Mouse (Mus musculus): ENCODE data around the gene Hyls1.
"Not testable (repeated sequence)": the region's sequence is repeated elsewhere in the genome, so short reads cannot be mapped to it uniquely, and the experiment has no call there.

Hyls1 gene

DNA sequence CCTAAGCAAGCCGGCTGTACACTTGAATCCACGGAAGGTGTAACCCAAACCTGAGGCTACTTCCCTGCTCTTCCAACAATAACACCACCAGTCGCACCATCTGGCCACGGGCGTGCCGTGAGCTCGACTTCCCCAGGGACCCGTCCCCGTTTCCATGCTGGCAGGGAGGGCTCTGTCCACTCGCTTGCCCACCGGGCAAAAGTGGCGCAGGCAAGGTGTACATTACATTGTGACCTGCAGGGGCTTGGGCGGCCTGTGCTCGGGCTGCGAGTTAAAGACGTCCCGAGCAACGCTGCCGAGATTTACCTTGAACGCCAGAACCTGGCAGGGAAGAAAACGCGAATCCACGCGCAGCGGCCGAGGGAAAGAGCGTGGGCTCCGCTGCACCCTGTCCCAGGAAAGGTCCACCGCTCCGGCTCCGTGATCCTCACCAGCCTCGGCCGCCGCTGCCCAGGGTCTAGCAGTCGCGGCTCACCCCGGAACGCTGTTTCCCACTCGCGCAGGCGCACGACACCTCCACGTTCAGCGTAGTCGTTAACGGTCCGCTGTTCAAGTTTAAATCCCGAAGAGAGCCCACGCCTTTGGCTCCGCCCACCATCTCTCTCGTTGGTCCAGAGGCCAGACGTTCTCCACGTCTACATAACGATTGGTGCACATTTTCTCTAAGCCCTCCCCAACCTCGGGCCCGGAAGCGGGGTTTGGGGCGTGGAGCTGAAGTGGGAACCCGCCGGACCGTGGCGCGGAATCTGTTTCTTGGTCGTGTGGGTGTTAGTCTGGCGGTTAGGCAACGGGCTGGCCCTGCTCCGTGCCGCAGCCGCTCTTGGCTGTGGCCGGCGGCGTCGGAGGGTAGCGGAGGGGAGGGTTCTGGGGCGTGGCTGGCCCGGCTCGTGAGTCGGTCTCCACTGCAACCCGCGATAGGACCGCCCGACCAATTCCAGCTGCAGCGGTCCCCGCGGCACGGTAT lies at the start of gene Hyls1, which contains the start of gene Pate2:
TSS of gene Hyls1 (minus strand) at position 828 of the 964 bp plus-strand sequence.
TSS of gene Pate2 (plus strand) at position 714 of the 964 bp plus-strand sequence.
- DNase-seq: peak; percentile 98

DNA sequence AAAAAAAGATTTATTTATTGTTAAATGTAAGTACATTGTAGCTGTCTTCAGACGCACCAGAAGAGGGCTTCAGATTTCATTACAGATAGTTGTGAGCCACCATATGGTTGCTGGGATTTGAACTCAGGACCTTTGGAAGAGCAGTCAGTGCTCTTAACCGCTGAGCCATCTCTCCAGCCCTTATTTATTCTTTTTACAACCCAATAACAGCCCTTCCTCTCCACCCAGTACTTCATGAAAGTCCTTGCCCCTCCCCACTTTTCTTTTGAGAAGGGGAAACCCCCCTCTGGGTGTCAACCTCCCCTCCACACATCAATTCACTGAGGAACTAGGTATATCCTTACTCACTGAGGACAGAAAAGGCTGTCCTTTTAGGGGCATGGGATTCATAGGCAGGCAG lies 46.6 kb upstream of the Hyls1 start:
- DNase-seq: not testable (repeated sequence)

DNA sequence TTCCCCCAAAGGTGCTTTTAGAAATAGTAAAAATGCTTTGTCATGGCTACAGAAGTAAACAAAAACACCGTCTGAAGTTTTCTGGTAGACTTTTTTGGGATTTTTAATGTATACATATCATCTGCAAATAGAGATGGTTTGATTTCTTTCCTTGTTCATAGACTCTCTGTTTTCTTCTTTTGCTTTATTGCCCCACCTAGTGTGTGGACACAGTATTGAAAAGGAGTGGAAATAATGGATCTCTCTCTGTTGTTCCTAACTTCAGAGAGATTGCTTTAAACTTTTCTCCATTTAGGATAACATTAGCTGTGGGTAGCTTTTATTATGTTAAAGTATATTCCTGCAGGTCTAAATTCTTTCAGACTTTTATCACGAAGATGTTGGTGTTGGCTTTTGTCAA lies 43.8 kb upstream of the Hyls1 start:
- DNase-seq: no peak

DNA sequence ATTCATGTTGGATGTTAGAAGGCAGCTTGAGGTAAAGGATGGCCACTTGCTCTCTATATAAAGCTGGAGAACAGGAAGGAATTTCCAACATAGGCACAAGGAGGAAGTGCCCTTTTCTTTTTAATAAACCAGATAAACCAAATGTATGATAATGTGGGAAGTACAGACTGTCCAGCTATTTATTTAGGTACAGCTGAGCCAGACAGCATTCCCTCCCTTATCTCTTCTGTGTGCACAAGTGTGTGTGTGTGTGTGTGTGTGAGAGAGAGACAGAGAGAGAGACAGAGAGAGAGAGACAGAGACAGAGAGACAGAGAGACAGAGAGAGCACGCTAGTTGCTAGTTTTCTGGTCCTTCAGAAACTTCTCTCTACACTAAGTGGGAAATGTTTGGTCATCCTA lies 41.6 kb upstream of the Hyls1 start, which contains the start of gene Pate4:
TSS of gene Pate4 (minus strand) at position 101 of the 400 bp plus-strand sequence.
- DNase-seq: no peak

DNA sequence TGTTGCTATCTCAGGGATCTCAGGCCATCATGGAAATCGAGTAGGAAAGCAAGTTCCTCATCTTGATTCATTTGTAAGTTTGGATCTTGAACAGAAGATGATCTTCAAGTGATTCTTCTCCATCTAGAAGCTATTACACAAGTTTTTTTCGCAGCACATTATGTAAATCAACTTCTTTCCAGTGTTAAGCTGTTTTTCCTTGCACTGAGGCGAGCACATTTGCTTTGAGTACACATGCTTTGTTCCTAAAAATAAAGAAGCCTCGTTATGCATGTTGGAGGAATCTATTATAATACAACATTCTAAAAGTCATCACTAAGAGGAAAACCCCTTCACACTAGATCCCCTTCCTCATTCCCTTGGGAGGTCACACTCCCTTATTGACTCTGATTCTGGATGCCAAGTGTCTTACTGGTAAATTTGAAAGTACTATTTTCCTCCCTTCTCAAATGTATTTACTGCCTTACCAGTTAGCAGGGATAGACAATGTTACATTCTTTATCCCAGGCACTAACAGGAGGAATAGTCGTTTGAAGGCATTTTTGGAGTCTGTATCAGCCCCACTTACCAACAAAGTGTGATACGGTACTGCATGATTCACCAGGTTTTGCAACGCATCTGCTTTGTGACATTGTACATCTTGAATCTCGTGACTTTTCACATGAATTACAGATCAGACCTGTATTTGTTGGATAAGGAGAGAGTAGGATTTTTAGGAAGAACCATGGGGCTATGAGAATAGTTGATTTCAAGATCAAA lies 37.6 kb upstream of the Hyls1 start:
- no peak for DNase-seq

DNA sequence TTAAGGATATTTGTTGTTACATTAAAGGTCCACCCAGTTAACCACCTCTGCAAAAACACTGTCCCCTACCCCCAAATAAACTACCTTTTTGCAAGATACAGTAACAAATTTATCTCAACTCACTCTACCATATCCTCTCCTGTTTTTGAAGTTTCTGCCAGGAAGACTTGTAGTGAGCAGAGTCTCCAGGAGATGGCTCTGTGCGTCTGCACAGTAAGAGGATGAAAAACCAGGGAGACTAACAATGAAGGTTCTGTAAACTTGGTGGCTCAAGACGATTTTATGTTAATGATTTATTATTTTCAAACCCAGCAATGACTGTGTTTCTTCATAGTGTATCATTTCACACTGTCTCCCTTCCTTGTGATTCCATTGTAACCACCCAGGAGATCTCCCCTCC lies 22.7 kb upstream of the Hyls1 start:
- peak; percentile 3 for DNase-seq

DNA sequence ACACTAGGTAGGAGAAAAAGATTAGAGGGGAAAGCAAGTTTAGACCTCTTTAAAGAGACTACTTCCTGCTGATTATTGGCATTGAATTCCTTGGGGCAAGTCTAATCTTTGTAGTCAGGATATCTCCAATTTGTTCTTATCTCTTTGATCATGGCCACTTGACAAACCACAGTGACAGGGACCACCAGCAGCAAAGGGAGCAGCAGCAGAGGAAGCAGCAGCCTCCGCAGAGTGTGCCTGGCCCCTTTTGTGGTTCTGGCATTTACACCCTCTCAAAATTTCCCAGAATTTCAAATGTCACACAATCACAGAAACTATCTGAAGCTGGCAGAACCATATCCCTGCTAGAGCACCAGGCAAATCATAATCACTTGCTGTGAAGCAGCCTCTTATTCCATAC lies 17.5 kb upstream of the Hyls1 start:
- no peak for DNase-seq

DNA sequence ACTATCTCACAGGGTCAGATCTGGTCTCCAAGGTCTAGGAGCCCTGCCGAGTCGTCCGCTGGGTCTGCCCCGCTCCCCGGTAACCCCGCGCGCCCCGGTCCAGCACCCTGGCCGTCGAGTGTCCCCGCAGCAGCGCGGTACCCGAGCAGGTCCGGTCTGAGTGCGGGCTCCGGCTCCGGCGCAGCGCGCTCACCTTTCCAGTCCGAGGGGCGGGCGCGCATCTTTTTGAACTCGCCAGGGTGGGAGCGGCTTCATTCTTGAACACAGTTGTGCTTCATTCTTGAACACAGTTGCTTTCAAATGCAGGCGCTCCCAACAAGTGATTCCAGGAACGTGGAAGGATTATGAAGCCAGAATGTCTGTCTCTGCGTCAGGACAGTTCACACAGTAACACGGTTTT lies 4.2 kb upstream of the Hyls1 start:
- no peak for DNase-seq

DNA sequence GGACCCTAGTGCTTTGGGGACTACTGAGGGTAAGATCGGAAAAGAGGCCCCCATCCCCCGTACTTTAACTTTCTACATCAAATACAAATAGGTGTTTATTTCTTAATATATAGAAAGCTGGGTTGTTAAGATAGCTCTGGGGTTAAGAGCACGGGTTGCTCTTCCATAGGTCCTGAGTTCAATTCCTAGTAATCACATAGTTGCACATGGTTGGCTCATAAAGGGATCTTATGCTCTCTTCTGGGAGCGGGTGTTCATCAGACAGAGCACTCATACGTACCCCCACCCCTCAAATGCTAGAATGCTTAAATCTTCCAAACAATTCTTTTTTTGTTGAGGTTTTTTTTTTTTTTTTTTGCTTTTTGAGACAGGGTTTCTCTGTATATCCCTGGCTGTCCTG lies 465 bp upstream of the Hyls1 start:
- no peak for DNase-seq

DNA sequence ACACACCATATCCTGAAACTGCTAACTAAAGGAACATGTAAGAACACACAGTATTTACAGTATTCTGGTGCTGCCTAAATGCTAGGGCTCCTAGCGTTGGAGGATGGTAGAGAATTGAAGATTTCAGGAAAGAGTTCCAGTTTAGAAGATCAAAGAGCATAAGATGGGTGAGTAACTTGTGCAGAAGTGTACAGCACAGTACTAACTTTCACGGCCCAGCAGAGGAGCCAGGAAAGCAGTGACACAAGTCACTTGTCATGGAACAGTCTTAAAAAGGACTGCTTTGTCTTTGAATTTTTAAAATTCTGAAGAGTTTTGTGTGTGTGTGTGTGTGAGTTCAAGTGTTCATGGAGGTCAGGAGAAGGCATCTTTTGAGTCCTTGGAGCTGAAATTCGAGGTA lies 2.2 kb downstream of the Hyls1 start:
- DNase-seq: no peak

DNA sequence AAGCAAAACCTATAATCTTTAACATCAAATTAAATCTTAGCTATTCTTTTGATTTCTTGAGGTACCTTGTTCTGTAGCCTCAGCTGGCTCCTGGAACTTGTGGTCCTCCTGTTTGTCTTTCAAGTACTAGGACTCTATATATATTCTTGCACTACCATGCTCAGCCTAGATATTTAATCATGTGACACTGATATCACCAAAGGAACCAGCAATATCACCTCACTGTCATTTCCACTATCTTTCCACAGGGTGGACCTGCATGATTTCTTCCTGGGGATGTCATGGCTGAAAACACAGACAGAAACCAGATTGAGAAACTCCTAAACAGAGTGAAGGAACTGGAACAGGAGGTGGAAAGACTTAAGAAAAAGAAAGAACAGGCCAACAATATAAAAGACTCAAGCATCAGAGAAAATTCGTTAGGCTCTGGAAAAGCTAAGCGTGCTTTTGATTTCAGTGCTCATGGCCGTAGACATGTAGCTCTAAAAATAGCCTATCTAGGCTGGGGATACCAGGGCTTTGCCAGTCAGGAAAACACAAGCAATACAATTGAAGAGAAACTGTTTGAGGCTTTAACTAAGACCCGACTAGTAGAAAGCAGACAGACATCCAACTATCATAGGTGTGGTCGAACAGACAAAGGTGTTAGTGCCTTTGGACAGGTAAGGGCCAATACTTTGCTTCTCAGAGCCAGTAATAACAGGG lies 5.5 kb downstream of the Hyls1 start:
- no peak for DNase-seq

DNA sequence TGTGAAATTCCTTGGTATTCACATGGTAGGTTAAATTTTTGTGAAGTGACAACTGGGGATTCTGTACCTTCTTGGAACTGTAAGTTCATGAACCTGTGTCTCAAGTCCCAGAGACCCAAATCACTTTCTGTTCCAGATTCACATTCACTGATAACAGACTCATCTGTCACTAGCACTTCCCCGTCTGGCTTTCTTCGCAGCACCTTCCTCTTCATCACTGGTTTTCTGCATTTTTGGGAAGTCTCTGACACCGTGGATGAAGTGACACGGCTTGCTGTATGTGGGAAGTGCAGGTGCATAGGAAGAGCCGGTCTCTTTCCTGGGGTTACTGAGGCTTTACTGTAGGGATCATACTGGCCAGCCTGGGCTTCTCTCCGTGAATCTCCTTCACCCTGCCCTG lies 8.6 kb downstream of the Hyls1 start:
- DNase-seq: no peak

DNA sequence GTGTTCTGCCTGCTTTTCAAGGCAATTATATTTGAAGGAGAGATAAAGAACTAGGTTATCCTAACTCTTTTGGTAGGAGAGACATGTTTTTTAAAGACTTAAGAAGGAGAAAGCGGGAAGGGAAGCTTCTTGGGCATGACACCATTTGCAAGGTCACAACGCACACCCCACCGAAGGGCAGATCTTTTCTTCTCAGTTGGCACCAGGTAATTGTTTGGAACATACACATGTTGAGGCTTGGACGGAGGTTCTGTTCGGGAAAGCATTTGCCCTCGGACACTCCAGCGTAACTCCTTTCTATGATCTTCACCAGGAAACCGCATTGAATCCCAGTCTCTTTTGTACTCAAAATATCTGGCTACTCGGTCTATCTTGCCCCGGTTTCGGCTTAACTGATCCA lies 9.1 kb downstream of the Hyls1 start:
- no peak for DNase-seq

DNA sequence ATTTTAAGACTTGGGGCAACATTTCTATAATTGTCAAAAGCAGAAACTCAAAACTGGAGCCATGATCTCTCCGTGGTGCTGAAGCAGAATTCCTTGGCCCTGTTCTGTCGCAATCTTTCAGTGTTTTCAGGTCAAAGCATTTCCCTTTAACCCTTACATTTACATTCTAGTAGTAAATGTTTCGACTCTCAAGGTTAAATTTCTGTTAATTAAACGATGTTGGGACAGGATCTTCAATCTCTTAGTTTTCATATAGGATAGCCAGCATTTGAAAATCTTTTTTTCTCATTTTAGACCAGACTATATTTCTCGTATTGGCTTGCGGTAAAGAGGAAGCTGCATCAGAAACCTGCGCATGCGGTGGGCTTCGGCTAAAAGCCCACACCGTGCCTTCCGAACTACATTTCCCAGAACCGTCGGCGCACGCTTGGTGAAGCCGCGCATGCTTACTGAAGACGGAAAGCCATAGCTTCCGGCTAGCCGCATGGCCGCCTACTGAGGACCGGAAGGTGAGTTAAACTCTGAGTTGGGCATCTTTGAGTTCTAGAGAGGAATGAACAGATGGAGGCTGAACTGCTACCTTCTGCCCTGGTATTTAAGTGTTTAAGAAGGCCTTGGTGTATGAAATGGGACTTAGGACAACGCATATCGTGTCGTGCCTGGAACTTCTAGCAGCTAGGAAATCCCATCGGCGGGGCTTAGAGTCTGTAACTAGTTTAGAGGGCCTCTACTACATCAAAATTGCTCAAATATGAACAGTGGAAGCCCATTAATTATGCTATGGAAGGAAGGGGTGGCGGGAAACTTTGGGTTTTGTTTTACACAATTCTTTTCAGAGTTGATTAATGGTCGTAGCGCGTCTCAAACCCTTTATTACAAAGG lies 10.9 kb downstream of the Hyls1 start:
- DNase-seq: peak; percentile 86

DNA sequence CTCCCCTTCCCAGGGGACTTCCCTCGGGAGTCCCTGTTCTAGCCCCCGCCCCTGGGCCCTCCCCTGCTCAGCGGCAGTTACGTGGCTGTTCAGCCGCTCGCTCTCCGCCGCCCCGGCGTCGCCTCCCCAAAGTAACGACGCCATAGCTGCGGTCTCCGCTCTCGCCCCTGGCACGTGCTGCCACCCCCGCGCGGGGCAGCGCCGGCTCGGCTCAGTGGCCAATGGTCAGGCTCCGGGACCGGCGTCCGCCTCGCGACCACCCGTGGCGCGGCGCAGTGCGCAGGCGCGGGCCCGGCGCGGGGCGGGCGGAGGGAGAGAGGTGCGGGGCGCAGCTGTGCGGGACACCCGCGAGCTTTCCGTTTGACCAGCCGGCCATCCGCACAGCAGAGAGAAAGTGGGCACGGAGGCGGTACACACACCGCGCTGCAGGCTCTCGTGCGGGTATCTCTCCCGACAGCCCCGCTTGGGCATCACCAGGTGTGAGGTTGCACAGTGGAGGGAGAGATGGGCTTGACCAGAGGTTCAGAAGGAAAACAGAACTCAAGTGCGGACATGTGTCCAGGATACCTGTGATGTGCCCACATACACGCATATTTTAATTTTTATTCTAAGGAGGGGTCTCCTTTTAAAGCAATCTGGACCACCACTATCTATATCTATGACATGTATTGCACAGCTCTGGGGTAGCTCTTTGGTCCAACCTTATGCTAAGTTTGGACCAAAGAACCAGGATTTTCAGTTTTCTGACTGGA lies 11.8 kb downstream of the Hyls1 start, which contains the start of the genes Ddx25 and Pus3:
TSS of gene Ddx25 (minus strand) at position 272 of the 752 bp plus-strand sequence.
TSS of gene Pus3 (plus strand) at position 339 of the 752 bp plus-strand sequence.
- no peak for DNase-seq

DNA sequence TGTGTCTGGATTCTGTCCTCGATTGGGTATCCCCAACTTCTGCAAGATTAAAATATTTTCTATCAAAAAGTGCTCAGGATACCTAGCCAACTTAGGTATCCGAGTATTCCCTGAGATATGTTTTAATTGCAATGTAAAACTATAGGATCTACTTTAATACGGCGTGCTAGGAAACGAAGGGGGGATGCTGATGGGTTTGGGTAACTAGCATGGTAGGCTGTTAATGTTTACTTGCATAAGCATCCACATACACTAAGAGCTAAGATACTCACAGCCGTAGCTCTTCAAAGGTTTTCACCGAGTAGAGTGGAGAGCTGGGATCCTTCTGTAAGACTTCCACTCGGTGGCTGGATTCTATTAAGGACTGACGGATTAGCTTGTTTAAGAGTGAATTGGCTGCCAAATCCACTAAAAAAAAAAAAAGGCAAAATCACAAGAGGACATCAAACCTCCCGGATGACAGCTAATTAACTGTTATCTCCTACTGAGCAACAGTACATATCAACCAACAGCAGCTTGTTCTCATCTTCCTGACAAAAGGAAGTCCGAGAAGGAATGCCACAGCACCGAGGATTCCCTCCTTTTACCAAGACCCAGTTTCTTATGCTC lies 13.6 kb downstream of the Hyls1 start:
- DNase-seq: no peak

DNA sequence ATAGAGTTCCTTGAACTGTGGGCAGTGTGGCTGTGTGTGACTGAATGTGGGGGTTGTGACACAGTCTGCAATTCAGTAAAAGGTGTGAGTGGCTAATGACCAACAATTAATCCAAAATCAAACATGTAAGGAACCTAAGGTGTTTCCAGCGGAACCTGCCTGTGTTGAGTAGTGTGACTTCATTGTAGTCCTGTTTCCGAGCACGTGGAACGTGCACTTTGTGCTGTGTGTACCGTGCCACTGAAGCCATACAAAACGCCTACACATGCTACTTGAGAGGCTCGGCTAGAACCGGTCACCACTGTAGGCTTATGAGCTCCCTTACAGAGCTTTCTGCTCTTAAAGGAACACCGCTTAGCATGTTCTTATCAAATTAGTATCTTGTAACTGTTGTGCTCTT lies 21.7 kb downstream of the Hyls1 start:
- DNase-seq: no peak

DNA sequence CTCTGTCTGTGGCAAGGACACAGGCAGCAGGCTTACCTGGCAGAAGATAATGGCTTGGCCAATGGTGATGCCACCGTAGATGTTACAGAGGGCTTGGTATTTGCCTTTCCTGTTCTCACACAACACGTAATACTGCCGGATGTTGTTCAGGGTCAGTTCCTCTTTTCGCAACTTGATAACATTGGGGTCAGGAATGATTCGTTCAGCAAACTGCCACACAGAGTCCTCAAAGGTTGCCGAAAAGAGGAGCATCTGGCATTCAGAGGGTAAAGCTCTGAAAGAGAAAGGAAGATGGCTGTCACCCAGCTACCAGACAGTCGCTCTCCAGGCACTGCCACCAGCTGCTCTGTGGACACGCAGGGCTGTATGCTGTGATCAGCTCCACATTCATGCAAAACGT lies 23.5 kb downstream of the Hyls1 start:
- no peak for DNase-seq

DNA sequence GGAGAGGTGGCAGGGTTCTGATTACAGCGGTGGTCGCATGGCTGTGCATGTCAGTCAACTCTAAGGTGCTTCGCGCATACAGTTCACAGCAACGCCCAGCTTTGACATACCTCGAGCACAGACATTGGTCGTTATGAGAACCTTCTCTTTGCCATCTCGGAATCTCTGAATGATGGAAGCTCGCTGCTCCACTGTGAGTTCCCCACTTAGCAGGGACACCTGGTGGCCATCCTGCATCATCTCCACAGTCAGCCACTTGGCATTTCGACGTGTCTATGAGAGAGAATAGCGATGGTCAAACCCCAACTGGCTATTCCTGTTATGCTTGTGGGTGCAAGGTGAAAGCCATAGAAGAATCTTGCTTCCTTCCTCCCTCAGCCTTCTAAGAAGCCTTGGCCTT lies 24.5 kb downstream of the Hyls1 start:
- no peak for DNase-seq

DNA sequence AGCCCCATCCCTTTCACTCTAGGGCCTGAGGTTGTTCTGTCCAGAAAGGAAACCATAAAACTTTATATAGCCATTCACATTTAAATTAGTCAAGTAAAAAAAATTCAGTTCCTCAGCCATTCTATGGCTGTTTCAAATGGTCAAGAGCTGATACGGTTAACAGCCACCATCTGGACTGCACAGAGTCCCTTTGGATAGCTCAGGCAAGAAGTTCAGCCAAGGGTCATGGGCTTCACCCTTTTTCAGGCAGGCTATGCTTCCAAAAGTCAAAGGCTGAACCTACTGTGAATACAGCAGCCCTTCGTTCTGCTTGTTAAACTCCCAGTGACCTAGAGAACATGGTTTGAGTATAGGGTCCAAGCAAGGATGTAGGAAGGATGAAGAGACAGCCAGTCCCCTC lies 25.5 kb downstream of the Hyls1 start:
- DNase-seq: no peak
